8 mouse cellular contexts compared by ENCODE assay signal in genomic region chr8:3221960-3222635, GRCm38 (mm10). TPM values are rescaled to one million over a fixed set of nuclear protein-coding genes. Genes with fewer than 3 reads are reported as not detected.
DNase-seq lines count a peak whose midpoint lies in the region; ATAC-seq lines count a peak whose summit lies in the region.

No protein-coding gene starts in this region.

- H3K4me2 ChIP-seq in kidney, embryonic 14.5 days (replicated peaks; ENCODE audit: low read depth, low read length), result peak overlapping the region; percentile 59
- peak overlapping the region; percentile 77 for H3K4me2 ChIP-seq in embryonic facial prominence, embryonic 13.5 days
- peak overlapping the region; percentile 71 for H3K4me2 ChIP-seq in neural tube, embryonic 12.5 days (replicated peaks)

- H3K9me3 ChIP-seq in kidney, embryonic 14.5 days (ENCODE audit: control insufficient read depth, low read length), result no peaks in the 10 kb centered on the region
- no peaks in the 10 kb centered on the region for H3K9me3 ChIP-seq in embryonic facial prominence, embryonic 13.5 days
- H3K9me3 ChIP-seq in neural tube, embryonic 12.5 days, result no peaks in the 10 kb centered on the region

- peaks cover 10% of the 10 kb centered on the region; the same call in 1 of the 2 replicates for H3K4me1 ChIP-seq in kidney, embryonic 14.5 days (ENCODE audit: control insufficient read depth, insufficient read depth, low read length)
- H3K4me1 ChIP-seq in embryonic facial prominence, embryonic 13.5 days, result peaks cover 20% of the 10 kb centered on the region
- peaks cover 9% of the 10 kb centered on the region; the same call in 1 of the 2 replicates for H3K4me1 ChIP-seq in neural tube, embryonic 12.5 days

- peak overlapping the region; percentile 44; the same call in 1 of the 2 replicates for H3K4me3 ChIP-seq in kidney, embryonic 14.5 days (ENCODE audit: low read length)
- peak overlapping the region; percentile 58 for H3K4me3 ChIP-seq in embryonic facial prominence, embryonic 13.5 days
- peak overlapping the region; percentile 51 for H3K4me3 ChIP-seq in neural tube, embryonic 12.5 days

- DNase-seq in kidney, postnatal 10 days, result no peak
- DNase-seq in kidney, postnatal 36 days, result peak; percentile 25 to 30
- no peak for DNase-seq in left cerebral cortex, adult 9 months (ENCODE audit: low spot score in 2 of 2)
- no peak for DNase-seq in urinary bladder, postnatal 25 days (ENCODE audit: low spot score)
- DNase-seq in ovary, postnatal 10 days (ENCODE audit: low spot score), result no peak

- no peak overlapping the region; the same call in 1 of the 2 replicates for H3K27ac ChIP-seq in kidney, embryonic 14.5 days (ENCODE audit: low read depth, low read length)
- H3K27ac ChIP-seq in embryonic facial prominence, embryonic 13.5 days, result peak overlapping the region; percentile 88; the same call in 1 of the 2 replicates
- H3K27ac ChIP-seq in neural tube, embryonic 12.5 days, result no peak overlapping the region

- ATAC-seq in kidney, embryonic 14.5 days (ENCODE audit: low FRiP score, low TSS enrichment), result no peak
- no peak for ATAC-seq in embryonic facial prominence, embryonic 13.5 days (ENCODE audit: insufficient number of reproducible peaks, insufficient read depth, low FRiP score, low TSS enrichment, low read depth)
- ATAC-seq in neural tube, embryonic 12.5 days (ENCODE audit: low FRiP score, low read depth), result no peak

- 72% methylated on average over 6 of the region's 6 CpGs for whole genome bisulfite sequencing in kidney, embryonic 14.5 days
- 71% methylated on average over 6 of the region's 6 CpGs for WGBS in embryonic facial prominence, embryonic 13.5 days
- WGBS in neural tube, embryonic 12.5 days, result 75% methylated on average over 6 of the region's 6 CpGs

- no peaks in the 10 kb centered on the region for H3K27me3 ChIP-seq in kidney, embryonic 14.5 days (ENCODE audit: control insufficient read depth, insufficient read depth, low read length)
- H3K27me3 ChIP-seq in embryonic facial prominence, embryonic 13.5 days, result no peaks in the 10 kb centered on the region
- H3K27me3 ChIP-seq in neural tube, embryonic 12.5 days (replicated peaks), result no peaks in the 10 kb centered on the region

- H3K9ac ChIP-seq in kidney, embryonic 14.5 days (ENCODE audit: low read depth, low read length), result no peak overlapping the region
- peak overlapping the region; percentile 78 for H3K9ac ChIP-seq in embryonic facial prominence, embryonic 13.5 days
- peak overlapping the region; percentile 70 for H3K9ac ChIP-seq in neural tube, embryonic 12.5 days

- H3K36me3 ChIP-seq in kidney, embryonic 14.5 days (ENCODE audit: control insufficient read depth, insufficient read depth, low read length), result no peaks in the 10 kb centered on the region
- H3K36me3 ChIP-seq in embryonic facial prominence, embryonic 13.5 days, result no peaks in the 10 kb centered on the region
- no peaks in the 10 kb centered on the region for H3K36me3 ChIP-seq in neural tube, embryonic 12.5 days

RNA-seq across cellular contexts. Expression of gene Insr, which starts 57.3 kb away (rescaled TPM):
- polyA plus RNA-seq in kidney, embryonic 14.5 days (2014; fragmentation: Nextera tagmentation; extraction: Ambion mirVana), result 33.2 and 40.2 TPM in 2 replicates
- polyA plus RNA-seq in embryonic facial prominence, embryonic 13.5 days (2015; fragmentation: Nextera tagmentation; extraction: Ambion mirVana), result 41.8 and 43.4 TPM in 2 replicates
- polyA plus RNA-seq in neural tube, embryonic 12.5 days (2016; fragmentation: Nextera tagmentation; extraction: Ambion mirVana), result 53.7 and 55.6 TPM in 2 replicates

Comparison
In these comparisons a context has a peak if more than half of its experiments do, and no peak if none do; other contexts are left out.
1. DNase-seq: peak in kidney, postnatal 36 days (2 of 2); none in kidney, postnatal 10 days (single experiment), left cerebral cortex, adult 9 months (0 of 2), urinary bladder, postnatal 25 days (single experiment) and ovary, postnatal 10 days (single experiment).
2. Peak in every context shown above with its lines, with median percentiles within 50 percentile points of each other: H3K4me2 ChIP-seq and H3K4me3 ChIP-seq.